Mouse (Mus musculus) G1E (cell line): ENCODE data around the gene Mgrn1. TPM values are rescaled to one million over a fixed set of nuclear protein-coding genes. Genes with fewer than 3 reads are reported as not detected.

ENCODE experiments used
- ATAC-seq: 2 replicates; pipeline ENCODE4 v1.8.0; 2016; ENCODE audit warnings: mild to moderate bottlenecking; ENCODE audit not compliant: insufficient number of reproducible peaks, poor library complexity, low FRiP score, severe bottlenecking; ENCODE audit errors: extremely low read depth
- DNase-seq: peaks from one replicate; pipeline ENCODE4 v3.0.0; 2012; ENCODE audit warnings: low spot score
- H3K27me3 ChIP-seq: 2 replicates; pipeline ENCODE4 v1.6.1; 2012; ENCODE audit warnings: mild to moderate bottlenecking, low read length, inconsistent platforms; ENCODE audit not compliant: insufficient read depth
- H3K36me3 ChIP-seq: replicated peaks from 2 replicates; pipeline ENCODE3; 2012; ENCODE audit warnings: mild to moderate bottlenecking, inconsistent platforms
- H3K4me1 ChIP-seq: 2 replicates; pipeline ENCODE4 v1.6.1; 2012; ENCODE audit warnings: low read depth, low read length, inconsistent platforms, mixed read lengths; ENCODE audit not compliant: insufficient read depth
- H3K4me3 ChIP-seq: 2 replicates; pipeline ENCODE4 v1.5.1; 2012; ENCODE audit warnings: low read depth, mild to moderate bottlenecking, inconsistent platforms, low read length, moderate library complexity, mixed read lengths
- H3K9me3 ChIP-seq: replicated peaks from 2 replicates; pipeline ENCODE4 v1.6.1; 2012; ENCODE audit warnings: inconsistent platforms
- CTCF ChIP-seq: IDR thresholded peaks from 2 replicates; pipeline ENCODE4 v1.5.1; 2012; ENCODE audit warnings: low read depth, low read length, inconsistent platforms, mixed read lengths
- GATA1 ChIP-seq: IDR thresholded peaks from 2 replicates; pipeline ENCODE4 v1.6.1; 2012; ENCODE audit warnings: borderline replicate concordance, low read length, inconsistent platforms, mixed read lengths
- GATA2 ChIP-seq: IDR thresholded peaks from 2 replicates; pipeline ENCODE4 v1.6.1; 2012; ENCODE audit warnings: low read depth, low read length, inconsistent platforms, borderline replicate concordance
- POLR2AphosphoS5 ChIP-seq: IDR thresholded peaks from 2 replicates; pipeline ENCODE4 v1.6.1; 2012; ENCODE audit warnings: low read depth, low read length, inconsistent platforms; ENCODE audit not compliant: insufficient replicate concordance
- TAL1 ChIP-seq: conservative IDR thresholded peaks from 2 replicates; pipeline ENCODE4 v1.6.1; 2012; ENCODE audit warnings: low read depth, low read length, inconsistent platforms, mixed read lengths
- polyA plus RNA-seq: library from polyadenylated mRNA; stranded (reverse); fragments of >175 nt; gene quantifications from 2 replicates; pipeline ENCODE4 v1.2.3, GENCODE M21; 2012
- total RNA-seq, 2 experiments: library from RNA; stranded (forward) in 1 of 2; stranded (reverse) in 1 of 2; fragments of 200-1000 nt in 1 of 2; fragments of >200 nt in 1 of 2; fragmentation: Nextera tagmentation in 1 of 2; gene quantifications; 2 replicates each; pipeline ENCODE4 v1.2.3; 2014 to 2017

The Mgrn1 gene
- total and polyA plus RNA-seq, 3 experiments = 16.1 to 32.1 (median 22.5) TPM

- Histone ChIP-seq H3K4me3 (no peak overlapping the region), H3K4me1 (peaks cover 9% of the 10 kb centered on the region), H3K36me3 (no peaks in the 10 kb centered on the region), H3K9me3 (no peaks in the 10 kb centered on the region), H3K27me3 (peaks cover 64% of the 10 kb centered on the region)
- ATAC-seq = no peak; the same call in 1 of the 2 replicates
- no peak for DNase-seq
- no peak for TF ChIP-seq CTCF
- no peak for TF ChIP-seq GATA1
- no peak for TF ChIP-seq POLR2AphosphoS5
- no peak for TF ChIP-seq TAL1
- TF ChIP-seq GATA2 = no peak
Observed at GRCm38 (mm10) chr16:4979755-4980380, 93.8 kb downstream of the Mgrn1 start.

GRCm38 (mm10) chr16:4984717-4985116 is 98.7 kb downstream of the Mgrn1 start:
- DNase-seq (no peak), ATAC-seq (no peak)
- Histone ChIP-seq H3K9me3 (no peaks in the 10 kb centered on the region), H3K4me3 (no peak overlapping the region), H3K27me3 (peaks cover 41% of the 10 kb centered on the region), H3K4me1 (0 out of 2 replicates have a peak, but pooled peaks cover 2% of the 10 kb centered on the region), H3K36me3 (no peaks in the 10 kb centered on the region)
- TF ChIP-seq CTCF (no peak), GATA2 (no peak), TAL1 (no peak), GATA1 (no peak), POLR2AphosphoS5 (no peak)

Other genes starting within 250 kb of the Mgrn1 start
- gene Vasn, start 246.3 kb upstream of the Mgrn1 start, total RNA-seq (2014; fragmentation: Nextera tagmentation) = 0.30 TPM in 1 of 2 replicates, not detected in the other
- 0.05 and 0.12 TPM in 2 replicates for gene Vasn, start 246.3 kb upstream of the Mgrn1 start, total RNA-seq (2017)
- 0.03 and 0.04 TPM in 2 replicates for gene Vasn, start 246.3 kb upstream of the Mgrn1 start, polyA plus RNA-seq
- 53.1 and 56.1 TPM in 2 replicates for gene Dnaja3, start 246.3 kb upstream of the Mgrn1 start, total RNA-seq (2014; fragmentation: Nextera tagmentation)
- gene Dnaja3, start 246.3 kb upstream of the Mgrn1 start, total RNA-seq (2017) = 63.5 and 73.2 TPM in 2 replicates
- gene Dnaja3, start 246.3 kb upstream of the Mgrn1 start, polyA plus RNA-seq = 23.9 and 33.1 TPM in 2 replicates
- 74.9 and 94.3 TPM in 2 replicates for gene Coro7, start 206.5 kb upstream of the Mgrn1 start, total RNA-seq (2014; fragmentation: Nextera tagmentation)
- 33.0 and 34.8 TPM in 2 replicates for gene Coro7, start 206.5 kb upstream of the Mgrn1 start, total RNA-seq (2017)
- 159 and 205 TPM in 2 replicates for gene Coro7, start 206.5 kb upstream of the Mgrn1 start, polyA plus RNA-seq
- gene Nmral1, start 166.9 kb upstream of the Mgrn1 start, total RNA-seq (2014; fragmentation: Nextera tagmentation) = 32.9 and 33.3 TPM in 2 replicates
- gene Nmral1, start 166.9 kb upstream of the Mgrn1 start, total RNA-seq (2017) = 33.8 and 34.8 TPM in 2 replicates
- gene Nmral1, start 166.9 kb upstream of the Mgrn1 start, polyA plus RNA-seq = 7.3 and 13.0 TPM in 2 replicates
- 43.0 and 60.0 TPM in 2 replicates for gene Hmox2, start 159.9 kb upstream of the Mgrn1 start, total RNA-seq (2014; fragmentation: Nextera tagmentation)
- 31.0 and 37.2 TPM in 2 replicates for gene Hmox2, start 159.9 kb upstream of the Mgrn1 start, total RNA-seq (2017)
- 1.9 and 2.3 TPM in 2 replicates for gene Hmox2, start 159.9 kb upstream of the Mgrn1 start, polyA plus RNA-seq
- gene Cdip1, start 96.0 kb upstream of the Mgrn1 start, total RNA-seq (2014; fragmentation: Nextera tagmentation) = 12.6 and 16.2 TPM in 2 replicates
- gene Cdip1, start 96.0 kb upstream of the Mgrn1 start, total RNA-seq (2017) = 11.4 and 12.0 TPM in 2 replicates
- 25.5 and 31.9 TPM in 2 replicates for gene Cdip1, start 96.0 kb upstream of the Mgrn1 start, polyA plus RNA-seq
- not detected in 2 replicates for gene 4930562C15Rik, start 50.8 kb upstream of the Mgrn1 start, total RNA-seq (2014; fragmentation: Nextera tagmentation)
- gene 4930562C15Rik, start 50.8 kb upstream of the Mgrn1 start, total RNA-seq (2017) = 0.06 and 0.16 TPM in 2 replicates
- not detected in 2 replicates for gene 4930562C15Rik, start 50.8 kb upstream of the Mgrn1 start, polyA plus RNA-seq
- gene Ubald1, start 5.9 kb upstream of the Mgrn1 start, total RNA-seq (2014; fragmentation: Nextera tagmentation) = 58.9 and 70.4 TPM in 2 replicates
- gene Ubald1, start 5.9 kb upstream of the Mgrn1 start, total RNA-seq (2017) = 6.9 and 7.2 TPM in 2 replicates
- 189 and 228 TPM in 2 replicates for gene Ubald1, start 5.9 kb upstream of the Mgrn1 start, polyA plus RNA-seq
- gene Nudt16l1, start 52.5 kb downstream of the Mgrn1 start, total RNA-seq (2014; fragmentation: Nextera tagmentation) = 21.7 and 23.1 TPM in 2 replicates
- gene Nudt16l1, start 52.5 kb downstream of the Mgrn1 start, total RNA-seq (2017) = 20.5 and 21.6 TPM in 2 replicates
- gene Nudt16l1, start 52.5 kb downstream of the Mgrn1 start, polyA plus RNA-seq = 37.8 and 42.9 TPM in 2 replicates
- gene Anks3, start 78.0 kb downstream of the Mgrn1 start, total RNA-seq (2014; fragmentation: Nextera tagmentation) = 32.2 and 36.6 TPM in 2 replicates
- gene Anks3, start 78.0 kb downstream of the Mgrn1 start, total RNA-seq (2017) = 17.5 and 27.5 TPM in 2 replicates
- gene Anks3, start 78.0 kb downstream of the Mgrn1 start, polyA plus RNA-seq = 24.2 and 24.4 TPM in 2 replicates
- not detected in 2 replicates for gene Sept12, start 111.6 kb downstream of the Mgrn1 start, total RNA-seq (2014; fragmentation: Nextera tagmentation)
- gene Sept12, start 111.6 kb downstream of the Mgrn1 start, total RNA-seq (2017) = 0.05 TPM in 1 of 2 replicates, not detected in the other
- gene Sept12, start 111.6 kb downstream of the Mgrn1 start, polyA plus RNA-seq = 0.07 TPM in 1 of 2 replicates, not detected in the other
- not detected in 2 replicates for gene Smim22, start 121.0 kb downstream of the Mgrn1 start, total RNA-seq (2014; fragmentation: Nextera tagmentation)
- gene Smim22, start 121.0 kb downstream of the Mgrn1 start, total RNA-seq (2017) = not detected in 2 replicates
- gene Smim22, start 121.0 kb downstream of the Mgrn1 start, polyA plus RNA-seq = not detected in 2 replicates
- 41.0 and 51.0 TPM in 2 replicates for gene Rogdi, start 127.3 kb downstream of the Mgrn1 start, total RNA-seq (2014; fragmentation: Nextera tagmentation)
- gene Rogdi, start 127.3 kb downstream of the Mgrn1 start, total RNA-seq (2017) = 4.1 and 4.7 TPM in 2 replicates
- 33.3 and 70.0 TPM in 2 replicates for gene Rogdi, start 127.3 kb downstream of the Mgrn1 start, polyA plus RNA-seq
- 65.1 and 79.1 TPM in 2 replicates for gene Glyr1, start 163.6 kb downstream of the Mgrn1 start, total RNA-seq (2014; fragmentation: Nextera tagmentation)
- gene Glyr1, start 163.6 kb downstream of the Mgrn1 start, total RNA-seq (2017) = 103 and 118 TPM in 2 replicates
- 16.8 and 25.9 TPM in 2 replicates for gene Glyr1, start 163.6 kb downstream of the Mgrn1 start, polyA plus RNA-seq
- 61.9 and 69.8 TPM in 2 replicates for gene Ubn1, start 163.8 kb downstream of the Mgrn1 start, total RNA-seq (2014; fragmentation: Nextera tagmentation)
- 55.9 and 56.9 TPM in 2 replicates for gene Ubn1, start 163.8 kb downstream of the Mgrn1 start, total RNA-seq (2017)
- 15.6 and 16.5 TPM in 2 replicates for gene Ubn1, start 163.8 kb downstream of the Mgrn1 start, polyA plus RNA-seq
- not detected in 2 replicates for gene Ppl, start 246.2 kb downstream of the Mgrn1 start, total RNA-seq (2014; fragmentation: Nextera tagmentation)
- 0.06 and 0.11 TPM in 2 replicates for gene Ppl, start 246.2 kb downstream of the Mgrn1 start, total RNA-seq (2017)
- gene Ppl, start 246.2 kb downstream of the Mgrn1 start, polyA plus RNA-seq = not detected in 2 replicates